Mouse (Mus musculus) hindbrain, embryonic 13.5 days (tissue): Measurements from ENCODE around the gene Gm45808. TPM values are rescaled to one million over a fixed set of nuclear protein-coding genes. Genes with fewer than 3 reads are reported as not detected.
"Not testable (repeated sequence)": the region's sequence is repeated elsewhere in the genome, so short reads cannot be mapped to it uniquely, and the experiment has no call there.

Source experiments
- ATAC-seq: fragments of 200-750 bp; cut with Nextera tagmentation; 2 replicates; pipeline ENCODE4 v1.8.0; 2017; ENCODE audit warnings: moderate TSS enrichment; ENCODE audit not compliant: low FRiP score
- H3K27ac ChIP-seq: fragments of 300-500 bp; sonication (generic); 2 replicates; pipeline ENCODE4 v1.5.1; 2015; ENCODE audit warnings: inconsistent platforms, mild to moderate bottlenecking, moderate library complexity
- H3K27me3 ChIP-seq: fragments of 300-500 bp; sonication (generic); 2 replicates; pipeline ENCODE4 v1.6.1; 2015; ENCODE audit warnings: mild to moderate bottlenecking, inconsistent platforms
- H3K36me3 ChIP-seq: fragments of 300-500 bp; sonication (generic); 2 replicates; pipeline ENCODE4 v1.6.1; 2015; ENCODE audit warnings: mild to moderate bottlenecking, inconsistent platforms
- H3K4me1 ChIP-seq: fragments of 300-500 bp; sonication (generic); replicated peaks from 2 replicates; pipeline ENCODE4 v1.6.1; 2015; ENCODE audit warnings: inconsistent platforms
- H3K4me2 ChIP-seq: fragments of 300-500 bp; sonication (generic); 2 replicates; pipeline ENCODE4 v1.6.1; 2015; ENCODE audit warnings: inconsistent platforms, mild to moderate bottlenecking, moderate library complexity
- H3K4me3 ChIP-seq: fragments of 300-500 bp; sonication (generic); 2 replicates; pipeline ENCODE4 v1.5.1; 2015; ENCODE audit warnings: mild to moderate bottlenecking, inconsistent platforms
- H3K9ac ChIP-seq: fragments of 300-500 bp; sonication (generic); 2 replicates; pipeline ENCODE4 v1.6.1; 2015; ENCODE audit warnings: mild to moderate bottlenecking, inconsistent platforms
- H3K9me3 ChIP-seq: fragments of 300-500 bp; sonication (generic); 2 replicates; pipeline ENCODE4 v1.6.1; 2016; ENCODE audit warnings: inconsistent platforms
- WGBS: fragments of 180-500 bp; shearing (Covaris S2); methylation state at CpG from one replicate; pipeline ENCODE4 v1.1.7; 2015; 5-methylcytosine and 5-hydroxymethylcytosine counted together
- polyA plus RNA-seq: library from polyadenylated mRNA; unstranded; fragments of >200 nt; fragmentation: Nextera tagmentation; extraction: Ambion mirVana; gene quantifications from 2 replicates; pipeline ENCODE4 v1.2.1, GENCODE M21; 2015

Gm45808 gene
- polyA plus RNA-seq, 1 experiment from 2014 or later: not detected

- WGBS: 93% methylated on average over 6 of the region's 6 CpGs
- no peak overlapping the region for H3K4me3 ChIP-seq
- peaks cover 18% of the 10 kb centered on the region for H3K4me1 ChIP-seq
- ATAC-seq: no peak
- peaks cover 39% of the 10 kb centered on the region for H3K36me3 ChIP-seq
- H3K27me3 ChIP-seq: no peaks in the 10 kb centered on the region
- H3K9ac ChIP-seq: no peak overlapping the region
- no peaks in the 10 kb centered on the region for H3K9me3 ChIP-seq
- no peak overlapping the region for H3K4me2 ChIP-seq
- no peak overlapping the region for H3K27ac ChIP-seq
Measured at GRCm38 (mm10) chr7:45507583-45507982, 21.0 kb upstream of the Gm45808 start.

- Histone ChIP-seq H3K27ac (no peak overlapping the region), H3K4me2 (no peak overlapping the region), H3K4me3 (no peak overlapping the region), H3K9me3 (no peaks in the 10 kb centered on the region), H3K4me1 (no peaks in the 10 kb centered on the region; the same call in 1 of the 2 replicates), H3K9ac (no peak overlapping the region), H3K36me3 (peaks cover 95% of the 10 kb centered on the region), H3K27me3 (no peaks in the 10 kb centered on the region)
- ATAC-seq: no peak
- 97% methylated on average over 6 of the region's 6 CpGs for WGBS
Measured at GRCm38 (mm10) chr7:45498427-45498826, 11.8 kb upstream of the Gm45808 start.

GRCm38 (mm10) chr7:45494548-45494947 lies 7.9 kb upstream of the Gm45808 start:
- Histone ChIP-seq H3K4me2 (no peak overlapping the region), H3K4me3 (no peak overlapping the region), H3K27me3 (no peaks in the 10 kb centered on the region), H3K9me3 (no peaks in the 10 kb centered on the region), H3K9ac (no peak overlapping the region), H3K36me3 (peaks cover 76% of the 10 kb centered on the region), H3K4me1 (peaks cover 8% of the 10 kb centered on the region), H3K27ac (no peak overlapping the region)
- 83% methylated on average over 9 of the region's 9 CpGs for WGBS
- ATAC-seq: no peak

GRCm38 (mm10) chr7:45492951-45493350 lies 6.3 kb upstream of the Gm45808 start:
- Histone ChIP-seq H3K9ac (no peak overlapping the region), H3K4me3 (no peak overlapping the region), H3K4me2 (no peak overlapping the region), H3K27ac (no peak overlapping the region), H3K36me3 (peaks cover 60% of the 10 kb centered on the region), H3K27me3 (no peaks in the 10 kb centered on the region), H3K9me3 (no peaks in the 10 kb centered on the region), H3K4me1 (peaks cover 22% of the 10 kb centered on the region)
- WGBS: 96% methylated on average over 5 of the region's 5 CpGs
- ATAC-seq: no peak

GRCm38 (mm10) chr7:45492225-45492844 lies 5.7 kb upstream of the Gm45808 start:
- Histone ChIP-seq H3K27me3 (no peaks in the 10 kb centered on the region), H3K9ac (no peak overlapping the region), H3K4me1 (peaks cover 25% of the 10 kb centered on the region), H3K4me2 (no peak overlapping the region), H3K4me3 (no peak overlapping the region), H3K9me3 (no peaks in the 10 kb centered on the region), H3K36me3 (peaks cover 54% of the 10 kb centered on the region), H3K27ac (no peak overlapping the region)
- ATAC-seq: no peak
- 97% methylated on average over 8 of the region's 8 CpGs for WGBS

- no peaks in the 10 kb centered on the region for H3K9me3 ChIP-seq
- H3K4me2 ChIP-seq: no peak overlapping the region
- H3K4me1 ChIP-seq: peaks cover 25% of the 10 kb centered on the region
- WGBS: 25% methylated on average over 3 of the region's 3 CpGs
- peaks cover 43% of the 10 kb centered on the region for H3K36me3 ChIP-seq
- no peak overlapping the region for H3K27ac ChIP-seq
- H3K27me3 ChIP-seq: no peaks in the 10 kb centered on the region
- no peak for ATAC-seq
- no peak overlapping the region; the same call in 1 of the 2 replicates for H3K9ac ChIP-seq
- no peak overlapping the region for H3K4me3 ChIP-seq
Measured at GRCm38 (mm10) chr7:45491264-45491663, 4.7 kb upstream of the Gm45808 start.

- H3K27me3 ChIP-seq: no peaks in the 10 kb centered on the region
- H3K4me2 ChIP-seq: no peak overlapping the region
- no peak for ATAC-seq
- H3K36me3 ChIP-seq: peaks cover 39% of the 10 kb centered on the region
- no peak overlapping the region for H3K27ac ChIP-seq
- no peak overlapping the region; the same call in 1 of the 2 replicates for H3K9ac ChIP-seq
- H3K9me3 ChIP-seq: no peaks in the 10 kb centered on the region
- H3K4me3 ChIP-seq: no peak overlapping the region
- H3K4me1 ChIP-seq: peaks cover 25% of the 10 kb centered on the region
- WGBS: 54% methylated on average over 9 of the region's 9 CpGs
Measured at GRCm38 (mm10) chr7:45490822-45491221, 4.2 kb upstream of the Gm45808 start.

GRCm38 (mm10) chr7:45489578-45489977 lies 3.0 kb upstream of the Gm45808 start:
- no peak overlapping the region for H3K27ac ChIP-seq
- H3K9ac ChIP-seq: no peak overlapping the region
- WGBS: 82% methylated on average over 7 of the region's 7 CpGs
- ATAC-seq: no peak
- no peaks in the 10 kb centered on the region for H3K9me3 ChIP-seq
- peaks cover 26% of the 10 kb centered on the region for H3K36me3 ChIP-seq
- no peaks in the 10 kb centered on the region for H3K27me3 ChIP-seq
- peaks cover 25% of the 10 kb centered on the region for H3K4me1 ChIP-seq
- no peak overlapping the region for H3K4me2 ChIP-seq
- H3K4me3 ChIP-seq: no peak overlapping the region

- Histone ChIP-seq H3K4me2 (peak within 1 kb of the TSS; percentile 66), H3K9me3 (no peaks in the 10 kb centered on the region), H3K27me3 (no peaks in the 10 kb centered on the region), H3K4me1 (peaks cover 25% of the 10 kb centered on the region), H3K9ac (peak within 1 kb of the TSS; percentile 70), H3K27ac (peak within 1 kb of the TSS; percentile 88), H3K4me3 (peak within 1 kb of the TSS; percentile 45), H3K36me3 (peaks cover 16% of the 10 kb centered on the region)
- 10% methylated on average over 36 of the region's 38 CpGs for WGBS
- peak; percentile 66 for ATAC-seq
Measured at GRCm38 (mm10) chr7:45488293-45489204, 1.9 kb upstream of the Gm45808 start, which contains the start of gene Dhdh. Gene Dhdh (minus strand): TSS chr7:45488805.

- peak overlapping the region; percentile 70 for H3K9ac ChIP-seq
- ATAC-seq: peak; percentile 59
- peaks cover 9% of the 10 kb centered on the region for H3K36me3 ChIP-seq
- no peaks in the 10 kb centered on the region for H3K9me3 ChIP-seq
- 17% methylated on average over 11 of the region's 11 CpGs for WGBS
- H3K4me1 ChIP-seq: peaks cover 25% of the 10 kb centered on the region
- H3K27me3 ChIP-seq: no peaks in the 10 kb centered on the region
- peak overlapping the region; percentile 88 for H3K27ac ChIP-seq
- peak overlapping the region; percentile 66 for H3K4me2 ChIP-seq
- peak overlapping the region; percentile 45 for H3K4me3 ChIP-seq
Measured at GRCm38 (mm10) chr7:45487861-45488292, 1.3 kb upstream of the Gm45808 start.

GRCm38 (mm10) chr7:45486158-45486557 lies 453 bp downstream of the Gm45808 start:
- Histone ChIP-seq H3K9ac (no peak overlapping the region), H3K4me1 (peaks cover 23% of the 10 kb centered on the region), H3K27ac (no peak overlapping the region), H3K36me3 (no peaks in the 10 kb centered on the region), H3K9me3 (no peaks in the 10 kb centered on the region), H3K4me2 (no peak overlapping the region), H3K27me3 (no peaks in the 10 kb centered on the region), H3K4me3 (no peak overlapping the region)
- ATAC-seq: no peak
- WGBS: 83% methylated on average over 7 of the region's 7 CpGs

GRCm38 (mm10) chr7:45484985-45485384 lies 1.6 kb downstream of the Gm45808 start:
- not testable (repeated sequence) for H3K27ac ChIP-seq, H3K4me2 ChIP-seq, H3K27me3 ChIP-seq, H3K4me3 ChIP-seq, H3K9ac ChIP-seq, ATAC-seq, H3K36me3 ChIP-seq, H3K9me3 ChIP-seq
- WGBS: 96% methylated on average over 5 of the region's 5 CpGs
- peaks cover 17% of the 10 kb centered on the region for H3K4me1 ChIP-seq
